Mouse (Mus musculus): ENCODE measurements around the gene Ppp1r9a.

Gene Ppp1r9a

GRCm38 (mm10) chr6:5048025-5048424, 145.3 kb downstream of the Ppp1r9a start:
- DNase-seq (ENCODE audit: low spot score), result no peak

- DNase-seq (ENCODE audit: low spot score), result no peak
These were observed 149.6 kb downstream of the Ppp1r9a start for GRCm38 (mm10) chr6:5052309-5052708.

GRCm38 (mm10) chr6:5054446-5055095, 151.9 kb downstream of the Ppp1r9a start:
- DNase-seq (ENCODE audit: low spot score), result no peak

- peak; percentile 60 for DNase-seq (ENCODE audit: low spot score)
These were observed 172.0 kb downstream of the Ppp1r9a start for GRCm38 (mm10) chr6:5074736-5075135.

- no peak for DNase-seq (ENCODE audit: low spot score)
These were observed 173.0 kb downstream of the Ppp1r9a start for GRCm38 (mm10) chr6:5075680-5076079.

GRCm38 (mm10) chr6:5078009-5078408, 175.3 kb downstream of the Ppp1r9a start:
- DNase-seq (ENCODE audit: low spot score), result peak; percentile 62

GRCm38 (mm10) chr6:5079108-5079507, 176.4 kb downstream of the Ppp1r9a start:
- DNase-seq (ENCODE audit: low spot score), result no peak

GRCm38 (mm10) chr6:5080094-5080493, 177.4 kb downstream of the Ppp1r9a start:
- DNase-seq (ENCODE audit: low spot score), result no peak

GRCm38 (mm10) chr6:5080496-5080895, 177.8 kb downstream of the Ppp1r9a start:
- DNase-seq (ENCODE audit: low spot score), result no peak

- DNase-seq (ENCODE audit: low spot score), result peak; percentile 14
These were observed 178.4 kb downstream of the Ppp1r9a start for GRCm38 (mm10) chr6:5081099-5081498.

- DNase-seq (ENCODE audit: low spot score), result no peak
These were observed 179.4 kb downstream of the Ppp1r9a start for GRCm38 (mm10) chr6:5082144-5082543.

GRCm38 (mm10) chr6:5082740-5083139, 180.0 kb downstream of the Ppp1r9a start:
- DNase-seq (ENCODE audit: low spot score), result no peak

- no peak for DNase-seq (ENCODE audit: low spot score)
These were observed 181.2 kb downstream of the Ppp1r9a start for GRCm38 (mm10) chr6:5083957-5084356.

GRCm38 (mm10) chr6:5091873-5092272, 189.2 kb downstream of the Ppp1r9a start:
- DNase-seq (ENCODE audit: low spot score), result no peak

- no peak for DNase-seq (ENCODE audit: low spot score)
These were observed 190.1 kb downstream of the Ppp1r9a start for GRCm38 (mm10) chr6:5092795-5093194.

- no peak for DNase-seq (ENCODE audit: low spot score)
These were observed 190.8 kb downstream of the Ppp1r9a start for GRCm38 (mm10) chr6:5093516-5093915.

GRCm38 (mm10) chr6:5095365-5095973, 192.8 kb downstream of the Ppp1r9a start:
- DNase-seq (ENCODE audit: low spot score), result no peak

GRCm38 (mm10) chr6:5097309-5097708, 194.6 kb downstream of the Ppp1r9a start:
- DNase-seq (ENCODE audit: low spot score), result no peak

- no peak for DNase-seq (ENCODE audit: low spot score)
These were observed 196.6 kb downstream of the Ppp1r9a start for GRCm38 (mm10) chr6:5099282-5099681.

GRCm38 (mm10) chr6:5099842-5100241, 197.1 kb downstream of the Ppp1r9a start:
- no peak for DNase-seq (ENCODE audit: low spot score)

GRCm38 (mm10) chr6:5100347-5100746, 197.6 kb downstream of the Ppp1r9a start:
- no peak for DNase-seq (ENCODE audit: low spot score)

- peak; percentile 85 for DNase-seq (ENCODE audit: low spot score)
These were observed 200.0 kb downstream of the Ppp1r9a start for GRCm38 (mm10) chr6:5102741-5103140.

- peak; percentile 13 for DNase-seq (ENCODE audit: low spot score)
These were observed 201.1 kb downstream of the Ppp1r9a start for GRCm38 (mm10) chr6:5103769-5104168.

GRCm38 (mm10) chr6:5104238-5104637, 201.5 kb downstream of the Ppp1r9a start:
- no peak for DNase-seq (ENCODE audit: low spot score)

Measured in MN1 (cell line).